Mouse (Mus musculus) spleen, adult 2 months (tissue): ENCODE measurements around the gene Ppp2r3c. TPM values are rescaled to one million over a fixed set of nuclear protein-coding genes. Genes with fewer than 3 reads are reported as not detected.
"Not testable (repeated sequence)": the region's sequence is repeated elsewhere in the genome, so short reads cannot be mapped to it uniquely, and the experiment has no call there.

Source experiments
- DNase-seq, 2 experiments: peaks; one replicate each; pipeline versions ENCODE4 v3.0.0 to v3.0.0-alpha.2; 2012 to 2021; ENCODE audit warnings: low spot score in 2 of 2, low read depth in 1 of 2
- H3K27ac ChIP-seq: fragments of 200-500 bp; 2 replicates; pipeline ENCODE4 v1.5.1; 2012; ENCODE audit warnings: low read length, inconsistent platforms; ENCODE audit not compliant: insufficient read depth
- H3K27me3 ChIP-seq: fragments of 200-500 bp; 2 replicates; pipeline ENCODE4 v1.6.1; 2012; ENCODE audit warnings: mild to moderate bottlenecking, moderate library complexity, low read length, inconsistent platforms; ENCODE audit not compliant: control insufficient read depth, insufficient read depth
- H3K36me3 ChIP-seq: fragments of 200-500 bp; 2 replicates; pipeline ENCODE4 v1.6.1; 2012; ENCODE audit warnings: mild to moderate bottlenecking, low read length, inconsistent platforms; ENCODE audit not compliant: control insufficient read depth, insufficient read depth
- H3K4me1 ChIP-seq: fragments of 200-500 bp; 2 replicates; pipeline ENCODE4 v1.6.1; 2011; ENCODE audit warnings: inconsistent platforms; ENCODE audit not compliant: control insufficient read depth, insufficient read depth, insufficient read length
- H3K4me3 ChIP-seq: fragments of 200-500 bp; 2 replicates; pipeline ENCODE4 v1.5.1; 2011; ENCODE audit warnings: mild to moderate bottlenecking, inconsistent platforms; ENCODE audit not compliant: insufficient read depth, insufficient read length; ENCODE audit errors: extremely low read depth
- CTCF ChIP-seq: fragments of 200-500 bp; IDR thresholded peaks from 2 replicates; pipeline ENCODE4 v1.5.1; 2011; ENCODE audit warnings: mild to moderate bottlenecking, inconsistent platforms; ENCODE audit not compliant: insufficient read depth, insufficient read length, insufficient replicate concordance; ENCODE audit errors: extremely low read depth
- POLR2A ChIP-seq: fragments of 200-500 bp; IDR thresholded peaks from 2 replicates; pipeline ENCODE4 v1.6.1; 2011; ENCODE audit warnings: low read depth, low read length, inconsistent platforms
- WGBS: fragments of 180-500 bp; shearing (Covaris S2); methylation state at CpG from one replicate; pipeline ENCODE4 v1.1.7; 2018; 5-methylcytosine and 5-hydroxymethylcytosine counted together
- polyA plus RNA-seq: library from polyadenylated mRNA; depleted of rRNA; stranded (reverse); fragments of >200 nt; gene quantifications from 2 replicates; pipeline ENCODE4 v1.2.3, GENCODE M21; 2012; rRNA removed

Gene Ppp2r3c
- 1.1 and 1.2 TPM in 2 replicates for polyA plus RNA-seq

DNA sequence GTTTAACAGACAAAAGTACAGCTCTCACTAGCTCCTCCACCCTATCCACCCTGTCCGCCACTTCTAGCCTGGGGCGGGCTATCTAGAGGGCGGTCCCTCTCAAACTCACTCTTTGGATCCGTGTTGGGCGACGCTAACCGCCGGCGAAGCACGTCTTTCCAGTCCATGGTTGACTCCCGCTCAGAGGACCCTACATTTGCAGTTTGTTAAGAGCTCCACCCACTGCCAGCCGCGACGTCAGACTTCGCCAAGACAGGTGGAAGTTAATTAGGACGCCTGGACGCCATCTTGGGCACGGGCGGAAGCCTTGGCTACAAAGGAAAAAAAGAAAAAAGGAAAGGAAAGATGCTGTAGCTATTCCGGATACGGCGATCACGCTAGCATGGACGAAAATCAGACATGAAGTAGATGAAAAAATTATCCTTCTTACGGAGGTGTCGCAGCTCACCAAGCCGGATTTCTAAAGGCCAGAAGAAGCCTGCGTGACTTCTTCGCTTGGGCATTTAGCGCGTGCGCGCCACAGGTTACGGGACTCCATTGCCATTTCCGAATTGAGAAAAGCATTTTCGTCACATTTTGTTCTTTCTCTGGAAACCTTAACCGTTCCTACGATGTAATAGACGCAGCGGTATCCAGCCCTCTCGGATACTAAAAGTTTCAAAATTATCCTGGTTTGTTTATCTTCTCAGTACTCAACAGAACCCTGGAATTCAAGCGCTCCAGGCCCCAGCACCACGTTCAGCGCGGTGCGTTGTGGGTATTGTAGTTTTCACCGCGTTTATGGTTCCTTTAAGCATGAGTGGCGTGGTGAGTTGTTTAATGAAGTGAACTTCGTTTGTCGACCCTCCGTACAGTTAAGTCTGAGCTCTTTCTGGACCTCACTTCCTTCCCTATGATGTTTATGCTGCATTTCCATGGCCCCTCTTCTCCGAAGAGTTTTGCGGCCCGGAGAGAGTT lies at the start of gene Ppp2r3c:
Ppp2r3c (minus strand) TSS at position 514 of the 957 bp plus-strand sequence.
- H3K4me1 ChIP-seq, result peaks cover 11% of the 10 kb centered on the region; the same call in 1 of the 2 replicates
- H3K27ac ChIP-seq, result peak within 1 kb of the TSS; percentile 86
- WGBS, result under 1% methylated on average over 55 of the region's 55 CpGs
- TF ChIP-seq POLR2A (peak; percentile 17), CTCF (no peak)
- DNase-seq, result peak; percentile 85 to 89
- no peaks in the 10 kb centered on the region for H3K27me3 ChIP-seq
- peak within 1 kb of the TSS; percentile 77 for H3K4me3 ChIP-seq
- H3K36me3 ChIP-seq, result peaks cover 5% of the 10 kb centered on the region

- no peaks in the 10 kb centered on the region for H3K27me3 ChIP-seq
- 0 out of 2 replicates have a peak, but pooled peaks cover 2% of the 10 kb centered on the region for H3K36me3 ChIP-seq
- H3K4me1 ChIP-seq, result no peaks in the 10 kb centered on the region
- DNase-seq, result no peak
- 66% methylated on average over 13 of the region's 13 CpGs for WGBS
- no peak overlapping the region for H3K27ac ChIP-seq
- no peak for TF ChIP-seq CTCF
- TF ChIP-seq POLR2A, result no peak
- no peak overlapping the region for H3K4me3 ChIP-seq
Observed at GRCm38 (mm10) chr12:55344583-55344982, 41.8 kb upstream of the Ppp2r3c start.

DNA sequence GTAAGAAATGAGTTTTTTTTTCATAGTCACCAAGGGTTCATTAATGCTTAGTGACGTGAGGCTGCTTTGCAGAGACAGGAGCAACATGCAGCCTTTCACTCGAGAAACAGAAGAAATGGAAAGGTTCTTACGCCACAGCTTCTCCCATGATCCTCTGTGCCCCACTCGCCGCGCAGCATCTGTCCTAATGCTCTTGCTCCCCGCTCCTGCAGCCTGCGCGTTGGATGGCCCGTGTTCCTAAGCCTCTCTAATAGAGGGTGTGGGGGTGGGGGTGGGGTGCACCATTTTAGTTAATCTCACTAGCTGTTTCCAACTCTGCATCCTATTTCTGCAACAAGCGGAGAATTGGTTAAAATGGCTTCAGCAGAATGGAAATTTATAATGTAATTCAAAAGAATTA lies 41.2 kb upstream of the Ppp2r3c start:
- Histone ChIP-seq H3K4me1 (no peaks in the 10 kb centered on the region), H3K27ac (no peak overlapping the region), H3K36me3 (0 out of 2 replicates have a peak, but pooled peaks cover 2% of the 10 kb centered on the region), H3K4me3 (no peak overlapping the region), H3K27me3 (no peaks in the 10 kb centered on the region)
- TF ChIP-seq CTCF (no peak), POLR2A (no peak)
- no peak for DNase-seq
- 89% methylated on average over 11 of the region's 11 CpGs for WGBS

DNA sequence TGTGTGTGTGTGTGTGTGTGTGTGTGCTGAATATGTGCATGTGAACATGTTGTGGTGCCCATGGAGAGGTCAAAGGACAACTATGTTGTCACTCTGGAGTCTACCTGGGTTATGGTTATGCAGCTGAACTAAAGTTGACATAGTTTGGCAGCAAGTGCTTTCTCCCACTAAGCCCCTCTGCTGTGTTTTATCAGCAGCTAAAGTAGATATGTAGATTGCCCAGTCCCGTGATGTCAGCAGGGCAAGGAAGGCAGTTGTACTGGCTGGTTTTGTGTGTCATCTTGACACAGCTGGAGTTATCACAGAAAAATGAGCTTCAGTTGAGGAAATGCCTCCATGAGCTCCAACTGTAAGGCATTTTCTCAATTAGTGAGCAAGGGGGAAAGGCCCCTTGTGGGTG lies 40.2 kb upstream of the Ppp2r3c start:
- H3K27ac ChIP-seq, H3K4me3 ChIP-seq, H3K4me1 ChIP-seq, DNase-seq, H3K27me3 ChIP-seq, H3K36me3 ChIP-seq: not testable (repeated sequence)
- 71% methylated on average over 1 of the region's 1 CpGs for WGBS

GRCm38 (mm10) chr12:55338490-55338889 lies 35.7 kb upstream of the Ppp2r3c start:
- WGBS, result 91% methylated on average over 1 of the region's 2 CpGs
- H3K27me3 ChIP-seq, H3K4me1 ChIP-seq, H3K36me3 ChIP-seq, H3K27ac ChIP-seq, DNase-seq, H3K4me3 ChIP-seq: not testable (repeated sequence)

GRCm38 (mm10) chr12:55333662-55334061 lies 30.9 kb upstream of the Ppp2r3c start:
- Histone ChIP-seq H3K27me3 (no peaks in the 10 kb centered on the region), H3K27ac (no peak overlapping the region), H3K4me3 (no peak overlapping the region), H3K4me1 (no peaks in the 10 kb centered on the region), H3K36me3 (peaks cover 1% of the 10 kb centered on the region; the same call in 1 of the 2 replicates)
- WGBS, result 86% methylated on average over 7 of the region's 7 CpGs
- no peak for DNase-seq
- TF ChIP-seq POLR2A, result no peak
- TF ChIP-seq CTCF, result no peak

- no peaks in the 10 kb centered on the region for H3K4me1 ChIP-seq
- peaks cover 2% of the 10 kb centered on the region; the same call in 1 of the 2 replicates for H3K36me3 ChIP-seq
- no peak for TF ChIP-seq CTCF
- TF ChIP-seq POLR2A, result no peak
- H3K27me3 ChIP-seq, result no peaks in the 10 kb centered on the region
- no peak for DNase-seq
- no peak overlapping the region for H3K4me3 ChIP-seq
- no peak overlapping the region for H3K27ac ChIP-seq
- WGBS, result 81% methylated on average over 7 of the region's 7 CpGs
Observed at GRCm38 (mm10) chr12:55329351-55329750, 26.6 kb upstream of the Ppp2r3c start.
